Mouse (Mus musculus): ENCODE results near the gene Fto. TPM values are rescaled to one million over a fixed set of nuclear protein-coding genes. Genes with fewer than 3 reads are reported as not detected.

Fto gene
- total and polyA plus RNA-seq, 3 experiments, result 12.2 to 50.1 (median 17.3) TPM

DNA sequence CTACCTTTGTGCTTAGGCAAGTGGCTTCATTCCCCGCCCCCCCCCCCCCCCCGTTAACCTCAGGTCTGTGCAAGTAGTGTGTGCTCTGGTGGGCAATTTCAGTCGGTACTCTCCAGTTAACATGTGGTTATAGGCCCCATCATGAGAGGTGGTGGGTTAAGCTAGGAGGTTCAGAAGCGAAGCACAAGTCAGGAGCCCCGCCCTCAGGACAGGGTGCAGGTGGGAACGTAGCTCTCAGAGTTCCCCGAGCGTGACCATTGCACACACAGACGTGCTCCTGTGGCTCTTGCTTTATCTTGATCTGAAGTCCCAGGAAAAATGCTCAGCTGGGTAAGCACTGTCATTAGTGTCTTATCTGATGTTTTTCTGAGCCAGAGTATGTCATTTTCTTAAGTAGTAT is 224.8 kb downstream of the Fto start:
- TF ChIP-seq TAL1 (conservative IDR thresholded peaks at IDR 0.05; ENCODE audit: low read depth, low read length) (no peak), CTCF (IDR thresholded peaks at IDR 0.05; ENCODE audit: low read depth, low read length) (no peak), GATA1 (IDR thresholded peaks at IDR 0.05; ENCODE audit: borderline replicate concordance, low read length) (no peak), GATA2 (IDR thresholded peaks at IDR 0.05; ENCODE audit: borderline replicate concordance, low read depth, low read length) (no peak), POLR2AphosphoS5 (IDR thresholded peaks at IDR 0.05; ENCODE audit: insufficient replicate concordance, low read depth, low read length) (no peak)
- no peaks in the 10 kb centered on the region for H3K27me3 ChIP-seq (ENCODE audit: insufficient read depth, low read length)
- no peak overlapping the region for H3K4me3 ChIP-seq (ENCODE audit: low read depth, low read length)
- no peak for DNase-seq (ENCODE audit: low spot score)
- H3K4me1 ChIP-seq (ENCODE audit: insufficient read depth, low read depth, low read length), result no peaks in the 10 kb centered on the region
- ATAC-seq (ENCODE audit: extremely low read depth, insufficient number of reproducible peaks, low FRiP score, poor library complexity, severe bottlenecking), result no peak
- H3K9me3 ChIP-seq (replicated peaks), result no peaks in the 10 kb centered on the region
- peaks cover 25% of the 10 kb centered on the region for H3K36me3 ChIP-seq (replicated peaks)

DNA sequence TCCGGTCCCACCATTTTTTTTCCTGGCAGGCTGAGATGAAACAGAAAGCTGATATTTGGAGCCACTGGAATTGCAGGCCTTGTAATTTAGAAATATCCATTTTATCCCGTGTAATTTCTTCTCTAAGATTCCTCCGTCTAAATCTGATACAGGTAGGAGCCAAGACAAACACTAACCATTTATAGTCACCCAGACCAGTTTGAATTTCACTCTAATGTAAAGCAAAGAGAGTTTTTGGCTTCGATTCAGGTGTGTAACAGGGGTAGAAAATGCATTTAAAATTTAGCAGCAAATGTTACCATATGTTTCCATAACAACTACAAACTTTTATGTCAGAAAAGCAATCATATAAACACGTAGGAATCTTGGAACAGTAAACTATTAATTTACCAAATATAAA is 225.6 kb downstream of the Fto start:
- TF ChIP-seq TAL1 (conservative IDR thresholded peaks at IDR 0.05; ENCODE audit: low read depth, low read length) (no peak), GATA2 (IDR thresholded peaks at IDR 0.05; ENCODE audit: borderline replicate concordance, low read depth, low read length) (no peak), POLR2AphosphoS5 (IDR thresholded peaks at IDR 0.05; ENCODE audit: insufficient replicate concordance, low read depth, low read length) (no peak), CTCF (IDR thresholded peaks at IDR 0.05; ENCODE audit: low read depth, low read length) (no peak), GATA1 (IDR thresholded peaks at IDR 0.05; ENCODE audit: borderline replicate concordance, low read length) (no peak)
- Histone ChIP-seq H3K27me3 (ENCODE audit: insufficient read depth, low read length) (no peaks in the 10 kb centered on the region), H3K9me3 (replicated peaks) (no peaks in the 10 kb centered on the region), H3K36me3 (replicated peaks) (peaks cover 21% of the 10 kb centered on the region), H3K4me1 (ENCODE audit: insufficient read depth, low read depth, low read length) (no peaks in the 10 kb centered on the region), H3K4me3 (ENCODE audit: low read depth, low read length) (no peak overlapping the region)
- ATAC-seq (ENCODE audit: extremely low read depth, insufficient number of reproducible peaks, low FRiP score, poor library complexity, severe bottlenecking) (no peak), DNase-seq (ENCODE audit: low spot score) (no peak)

DNA sequence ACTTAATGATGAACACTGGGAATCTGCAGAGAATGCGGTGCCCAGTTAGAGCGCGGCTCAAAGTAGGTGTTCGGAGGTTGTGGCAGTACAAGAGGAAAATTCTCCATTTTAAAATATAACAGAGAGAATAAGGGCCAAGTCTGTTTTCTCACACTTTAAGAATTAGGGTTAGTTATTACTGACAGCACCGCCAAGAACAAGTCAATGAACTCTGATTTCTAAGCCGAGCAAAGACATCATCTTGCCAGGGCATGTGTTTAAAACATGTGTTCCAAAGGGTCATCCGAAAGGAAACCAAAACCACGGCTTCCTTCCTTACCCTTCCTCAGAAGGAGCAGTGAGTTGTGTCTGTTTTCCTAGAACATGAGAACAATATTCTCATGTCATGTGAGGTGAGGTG is 226.3 kb downstream of the Fto start:
- H3K9me3 ChIP-seq (replicated peaks), result no peaks in the 10 kb centered on the region
- ATAC-seq (ENCODE audit: extremely low read depth, insufficient number of reproducible peaks, low FRiP score, poor library complexity, severe bottlenecking) (no peak), DNase-seq (ENCODE audit: low spot score) (no peak)
- H3K36me3 ChIP-seq (replicated peaks), result peaks cover 17% of the 10 kb centered on the region
- no peaks in the 10 kb centered on the region for H3K4me1 ChIP-seq (ENCODE audit: insufficient read depth, low read depth, low read length)
- no peak for TF ChIP-seq CTCF (IDR thresholded peaks at IDR 0.05; ENCODE audit: low read depth, low read length)
- TF ChIP-seq GATA2 (IDR thresholded peaks at IDR 0.05; ENCODE audit: borderline replicate concordance, low read depth, low read length), result no peak
- TF ChIP-seq GATA1 (IDR thresholded peaks at IDR 0.05; ENCODE audit: borderline replicate concordance, low read length), result no peak
- no peak for TF ChIP-seq POLR2AphosphoS5 (IDR thresholded peaks at IDR 0.05; ENCODE audit: insufficient replicate concordance, low read depth, low read length)
- no peak for TF ChIP-seq TAL1 (conservative IDR thresholded peaks at IDR 0.05; ENCODE audit: low read depth, low read length)
- H3K4me3 ChIP-seq (ENCODE audit: low read depth, low read length), result no peak overlapping the region
- no peaks in the 10 kb centered on the region for H3K27me3 ChIP-seq (ENCODE audit: insufficient read depth, low read length)

DNA sequence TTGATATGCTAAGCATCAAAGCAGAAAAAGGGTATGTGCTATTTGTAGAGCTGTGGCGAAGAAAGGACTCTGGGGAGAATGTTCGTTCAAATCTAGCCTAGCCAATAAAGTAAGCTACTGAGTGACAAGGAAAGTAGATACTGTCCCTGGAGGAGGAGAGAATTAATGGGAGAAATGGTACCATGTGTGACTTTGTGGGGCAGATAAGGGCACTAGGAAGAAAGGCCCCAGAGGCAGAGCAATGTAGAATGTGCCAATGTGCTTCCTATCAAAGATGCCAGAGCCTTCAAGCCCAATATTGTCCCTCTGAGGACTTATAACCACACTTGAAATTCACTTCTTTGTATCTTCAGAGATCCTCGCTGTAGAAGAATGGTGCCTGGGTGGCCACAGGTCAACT is 227.9 kb downstream of the Fto start:
- no peak for ATAC-seq (ENCODE audit: extremely low read depth, insufficient number of reproducible peaks, low FRiP score, poor library complexity, severe bottlenecking)
- no peaks in the 10 kb centered on the region for H3K9me3 ChIP-seq (replicated peaks)
- TF ChIP-seq TAL1 (conservative IDR thresholded peaks at IDR 0.05; ENCODE audit: low read depth, low read length), result no peak

DNA sequence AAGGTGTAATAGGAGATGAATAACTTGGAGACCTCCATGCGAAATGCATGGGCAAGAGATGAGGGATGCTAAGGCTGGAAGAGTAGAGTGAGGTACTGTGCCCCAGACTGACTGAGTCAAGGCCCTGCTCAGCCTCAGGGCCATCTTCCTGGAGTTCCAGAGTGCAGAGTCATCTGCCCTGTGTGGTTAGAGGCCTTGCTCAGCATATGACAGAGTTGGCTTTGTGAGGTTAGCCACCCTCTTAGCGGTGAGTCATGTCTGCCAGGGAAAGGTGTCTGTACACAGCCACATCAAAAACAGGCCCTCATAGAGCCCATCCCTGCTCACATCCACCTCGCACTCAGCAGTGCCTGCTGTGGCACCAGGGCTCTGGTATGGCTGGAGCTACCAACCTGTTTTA is 232.2 kb downstream of the Fto start:
- ATAC-seq (ENCODE audit: extremely low read depth, insufficient number of reproducible peaks, low FRiP score, poor library complexity, severe bottlenecking), result peak; percentile 40
- H3K4me3 ChIP-seq (ENCODE audit: low read depth, low read length), result no peak overlapping the region

More for the DNA sequence above, 227.9 kb downstream of the Fto start:
- Histone ChIP-seq H3K27me3 (ENCODE audit: insufficient read depth, low read length) (no peaks in the 10 kb centered on the region), H3K36me3 (replicated peaks) (peaks cover 19% of the 10 kb centered on the region), H3K4me3 (ENCODE audit: low read depth, low read length) (no peak overlapping the region), H3K4me1 (ENCODE audit: insufficient read depth, low read depth, low read length) (no peaks in the 10 kb centered on the region)
- no peak for DNase-seq (ENCODE audit: low spot score)

DNA sequence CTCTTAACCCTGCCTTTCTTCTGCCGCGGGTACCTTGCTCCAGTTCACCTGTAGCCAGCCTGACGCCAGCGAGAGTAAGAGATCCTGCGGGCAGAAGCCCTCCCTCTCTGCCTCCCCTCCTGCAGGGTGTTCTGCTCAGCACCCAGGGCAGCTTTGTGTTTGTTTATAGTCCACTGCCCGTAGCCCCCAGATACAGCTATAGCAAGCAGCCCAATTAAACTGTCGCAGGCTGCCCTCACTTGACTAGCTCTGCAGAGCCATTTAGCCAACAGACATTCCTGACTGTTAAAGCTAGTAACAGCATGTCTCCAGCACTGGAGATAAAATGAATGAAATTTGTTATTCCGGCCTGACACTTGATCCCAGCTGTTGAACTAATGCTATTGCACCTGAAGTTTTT is 233.3 kb downstream of the Fto start:
- Histone ChIP-seq H3K9me3 (replicated peaks) (no peaks in the 10 kb centered on the region), H3K4me1 (ENCODE audit: insufficient read depth, low read depth, low read length) (no peaks in the 10 kb centered on the region), H3K27me3 (ENCODE audit: insufficient read depth, low read length) (no peaks in the 10 kb centered on the region), H3K36me3 (replicated peaks) (peaks cover 24% of the 10 kb centered on the region), H3K4me3 (ENCODE audit: low read depth, low read length) (no peak overlapping the region)
- DNase-seq (ENCODE audit: low spot score), result no peak
- ATAC-seq (ENCODE audit: extremely low read depth, insufficient number of reproducible peaks, low FRiP score, poor library complexity, severe bottlenecking), result no peak
- TF ChIP-seq POLR2AphosphoS5 (IDR thresholded peaks at IDR 0.05; ENCODE audit: insufficient replicate concordance, low read depth, low read length), result no peak
- no peak for TF ChIP-seq GATA2 (IDR thresholded peaks at IDR 0.05; ENCODE audit: borderline replicate concordance, low read depth, low read length)
- TF ChIP-seq GATA1 (IDR thresholded peaks at IDR 0.05; ENCODE audit: borderline replicate concordance, low read length), result no peak
- TF ChIP-seq TAL1 (conservative IDR thresholded peaks at IDR 0.05; ENCODE audit: low read depth, low read length), result no peak
- TF ChIP-seq CTCF (IDR thresholded peaks at IDR 0.05; ENCODE audit: low read depth, low read length), result no peak

More for the DNA sequence above, 232.2 kb downstream of the Fto start:
- Histone ChIP-seq H3K36me3 (replicated peaks) (peaks cover 18% of the 10 kb centered on the region), H3K4me1 (ENCODE audit: insufficient read depth, low read depth, low read length) (no peaks in the 10 kb centered on the region), H3K27me3 (ENCODE audit: insufficient read depth, low read length) (no peaks in the 10 kb centered on the region), H3K9me3 (replicated peaks) (no peaks in the 10 kb centered on the region)
- TF ChIP-seq GATA2 (IDR thresholded peaks at IDR 0.05; ENCODE audit: borderline replicate concordance, low read depth, low read length) (no peak), CTCF (IDR thresholded peaks at IDR 0.05; ENCODE audit: low read depth, low read length) (no peak), POLR2AphosphoS5 (IDR thresholded peaks at IDR 0.05; ENCODE audit: insufficient replicate concordance, low read depth, low read length) (no peak), GATA1 (IDR thresholded peaks at IDR 0.05; ENCODE audit: borderline replicate concordance, low read length) (no peak), TAL1 (conservative IDR thresholded peaks at IDR 0.05; ENCODE audit: low read depth, low read length) (no peak)
- DNase-seq (ENCODE audit: low spot score), result no peak

DNA sequence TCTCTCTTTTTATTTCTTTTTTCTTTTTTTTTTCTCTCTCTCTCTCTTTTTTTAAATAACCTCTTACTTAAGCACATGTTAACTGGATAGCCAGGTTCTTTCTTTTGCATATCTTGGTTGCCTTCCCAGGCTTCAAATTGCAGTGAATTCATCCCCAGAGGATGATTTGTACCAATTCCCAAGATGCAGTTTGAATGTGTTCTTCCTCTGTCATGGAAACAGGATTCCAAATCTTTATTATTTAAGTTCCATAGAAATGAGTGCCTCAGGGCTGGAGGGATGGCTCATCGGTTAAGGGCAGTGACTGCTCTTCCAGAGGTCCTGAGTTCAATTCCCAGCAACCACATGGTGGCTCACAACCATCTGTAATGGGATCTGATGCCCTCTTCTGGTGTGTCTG is 236.8 kb downstream of the Fto start:
- TF ChIP-seq GATA1 (IDR thresholded peaks at IDR 0.05; ENCODE audit: borderline replicate concordance, low read length) (no peak), TAL1 (conservative IDR thresholded peaks at IDR 0.05; ENCODE audit: low read depth, low read length) (no peak), CTCF (IDR thresholded peaks at IDR 0.05; ENCODE audit: low read depth, low read length) (no peak), GATA2 (IDR thresholded peaks at IDR 0.05; ENCODE audit: borderline replicate concordance, low read depth, low read length) (no peak), POLR2AphosphoS5 (IDR thresholded peaks at IDR 0.05; ENCODE audit: insufficient replicate concordance, low read depth, low read length) (no peak)
- no peaks in the 10 kb centered on the region for H3K9me3 ChIP-seq (replicated peaks)
- DNase-seq (ENCODE audit: low spot score) (no peak), ATAC-seq (ENCODE audit: extremely low read depth, insufficient number of reproducible peaks, low FRiP score, poor library complexity, severe bottlenecking) (no peak)
- no peaks in the 10 kb centered on the region for H3K4me1 ChIP-seq (ENCODE audit: insufficient read depth, low read depth, low read length)
- H3K4me3 ChIP-seq (ENCODE audit: low read depth, low read length), result no peak overlapping the region
- peaks cover 19% of the 10 kb centered on the region for H3K36me3 ChIP-seq (replicated peaks)
- H3K27me3 ChIP-seq (ENCODE audit: insufficient read depth, low read length), result no peaks in the 10 kb centered on the region

Measured in G1E (cell line).